Mouse (Mus musculus): ENCODE measurements at regions not wholly inside any gene's neighbourhood (a gene's known extent, or its start where the extent isn't known, plus 50 kb on each side); places are given as distances from the start of the nearest gene placed in this dataset.

DNA sequence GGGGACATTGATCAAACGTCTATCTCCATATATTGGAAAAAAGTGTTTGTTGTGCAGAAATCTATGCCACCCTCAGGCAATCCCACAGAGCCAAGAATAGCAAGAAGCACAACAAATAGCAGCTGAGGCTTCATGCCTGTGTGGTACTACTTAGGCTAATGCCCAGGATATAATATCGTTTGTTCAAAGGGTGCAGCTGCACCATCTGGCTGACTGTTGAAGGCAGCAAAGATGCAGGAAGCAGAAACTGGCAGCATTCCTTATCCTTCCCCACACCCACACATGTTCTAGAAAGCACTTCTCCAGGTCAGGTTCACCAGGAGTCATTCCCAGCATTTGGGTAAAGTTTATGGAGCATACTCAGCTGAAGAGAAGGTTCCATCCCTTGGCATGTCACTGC is 158.1 kb upstream of the Ccn2 start:
- DNase-seq (ENCODE audit: low read depth, low spot score), result peak; percentile 60

- DNase-seq (ENCODE audit: low read depth, low spot score), result no peak
These were observed 150.7 kb upstream of the Ccn2 start for GRCm38 (mm10) chr10:24444572-24444971.

- DNase-seq (ENCODE audit: low read depth, low spot score), result no peak
These were observed 150.2 kb upstream of the Ccn2 start for GRCm38 (mm10) chr10:24445036-24445435.

DNA sequence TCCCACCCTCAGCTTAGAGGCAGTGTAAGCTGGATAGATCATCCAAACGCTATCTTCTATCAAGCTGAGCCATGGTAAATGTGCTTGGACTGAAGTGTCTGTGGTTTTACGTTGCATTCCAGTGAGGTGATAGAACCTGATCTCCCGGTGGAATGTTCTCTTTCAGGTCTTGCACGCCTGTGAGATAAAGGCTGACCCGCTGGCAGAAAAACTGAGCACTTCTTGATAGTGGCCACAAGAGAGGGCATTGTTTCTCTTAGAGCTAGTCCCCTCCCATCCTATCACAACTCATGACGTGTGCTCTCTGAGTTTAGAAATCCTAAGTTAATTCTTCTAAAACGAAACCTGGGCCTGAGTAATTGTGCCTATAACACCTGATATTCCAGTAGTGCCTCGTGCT is 149.1 kb upstream of the Ccn2 start:
- DNase-seq (ENCODE audit: low read depth, low spot score), result no peak

- no peak for DNase-seq (ENCODE audit: low read depth, low spot score)
These were observed 148.1 kb upstream of the Ccn2 start for GRCm38 (mm10) chr10:24447135-24447534.

GRCm38 (mm10) chr10:24448001-24448561 is 147.2 kb upstream of the Ccn2 start:
- DNase-seq (ENCODE audit: low read depth, low spot score), result peak; percentile 36

DNA sequence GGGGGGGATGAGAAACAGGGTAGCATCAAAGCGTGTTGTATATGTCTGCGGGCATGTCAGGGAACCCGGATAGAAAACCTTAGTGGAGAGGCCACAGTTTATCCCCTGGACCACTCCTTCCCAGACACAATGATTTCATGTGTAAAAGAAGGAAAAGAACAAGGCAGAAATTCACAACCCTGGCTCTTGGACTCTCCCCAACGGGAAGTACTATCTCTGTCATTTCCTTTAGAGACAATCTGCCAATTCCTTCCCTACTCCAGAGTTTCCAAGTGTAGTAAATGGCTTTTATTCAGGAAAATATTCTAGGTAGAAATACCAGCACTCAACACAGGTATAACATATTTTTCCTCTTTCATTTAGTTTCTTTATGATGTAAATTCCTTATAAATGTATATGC is 141.7 kb upstream of the Ccn2 start:
- no peak for DNase-seq (ENCODE audit: low read depth, low spot score)

DNA sequence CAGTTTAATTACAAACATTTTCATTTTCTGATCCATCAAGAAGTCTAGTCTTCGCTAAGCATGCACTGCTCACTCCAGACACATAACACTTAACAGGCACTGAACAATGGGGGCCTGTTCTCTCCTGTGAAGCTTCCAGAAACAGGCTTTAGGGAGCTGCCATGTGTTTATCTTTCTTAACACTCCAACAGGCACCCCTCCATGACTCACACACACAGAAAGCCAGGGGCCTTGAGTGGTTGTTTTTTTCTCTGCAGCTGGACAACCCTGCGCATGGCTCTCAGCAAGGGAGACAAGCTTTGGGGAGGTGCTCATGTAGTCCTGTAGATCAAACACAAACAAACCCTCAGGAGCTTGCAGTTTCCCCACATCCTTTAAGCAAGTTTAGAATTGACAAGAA is 136.6 kb upstream of the Ccn2 start:
- no peak for DNase-seq (ENCODE audit: low read depth, low spot score)

GRCm38 (mm10) chr10:24463873-24464272 is 131.4 kb upstream of the Ccn2 start:
- no peak for DNase-seq (ENCODE audit: low read depth, low spot score)

- DNase-seq (ENCODE audit: low read depth, low spot score), result no peak
These were observed 130.9 kb upstream of the Ccn2 start for GRCm38 (mm10) chr10:24464377-24464776.

DNA sequence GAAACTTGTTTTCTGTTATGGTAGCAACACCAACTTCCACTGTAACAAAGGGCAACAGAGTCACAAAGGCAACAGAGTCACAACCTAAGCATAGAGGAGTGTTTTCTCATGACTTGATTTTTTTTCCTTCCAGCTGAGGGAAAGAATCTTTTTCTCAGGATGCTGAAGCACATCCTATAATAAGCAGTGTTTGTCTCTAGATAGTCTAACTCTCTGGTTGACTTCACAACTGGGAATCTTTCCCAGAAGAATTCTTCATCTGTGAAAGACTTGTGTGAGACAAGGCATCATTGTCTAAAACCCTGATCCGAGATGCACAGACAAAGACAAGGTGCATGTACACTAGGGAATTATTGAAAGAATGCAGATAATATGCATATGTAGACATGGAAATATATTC is 125.5 kb upstream of the Ccn2 start:
- DNase-seq (ENCODE audit: low read depth, low spot score), result peak; percentile 40

GRCm38 (mm10) chr10:24471521-24471920 is 123.7 kb upstream of the Ccn2 start:
- DNase-seq (ENCODE audit: low read depth, low spot score), result no peak

DNA sequence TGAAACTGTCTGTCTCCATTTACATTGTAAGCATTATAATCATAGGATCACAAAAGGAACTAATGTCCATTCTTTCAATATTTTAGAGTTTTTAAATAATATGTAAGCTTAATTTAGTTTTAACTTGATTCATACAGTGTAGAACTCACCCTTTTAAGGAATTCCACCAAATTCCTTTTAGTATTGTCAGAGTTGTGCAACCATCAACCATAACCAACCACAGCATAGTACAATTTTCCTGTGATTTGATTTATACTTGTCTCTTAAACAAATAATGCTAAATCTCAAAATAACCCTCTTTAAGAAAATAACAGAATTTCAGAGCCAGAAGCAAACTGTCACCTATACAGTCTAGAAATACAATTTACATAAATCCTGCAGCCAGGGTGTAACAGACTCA is 119.0 kb upstream of the Ccn2 start:
- DNase-seq (ENCODE audit: low read depth, low spot score), result no peak

- DNase-seq (ENCODE audit: low read depth, low spot score), result no peak
These were observed 116.7 kb upstream of the Ccn2 start for GRCm38 (mm10) chr10:24478535-24478934.

DNA sequence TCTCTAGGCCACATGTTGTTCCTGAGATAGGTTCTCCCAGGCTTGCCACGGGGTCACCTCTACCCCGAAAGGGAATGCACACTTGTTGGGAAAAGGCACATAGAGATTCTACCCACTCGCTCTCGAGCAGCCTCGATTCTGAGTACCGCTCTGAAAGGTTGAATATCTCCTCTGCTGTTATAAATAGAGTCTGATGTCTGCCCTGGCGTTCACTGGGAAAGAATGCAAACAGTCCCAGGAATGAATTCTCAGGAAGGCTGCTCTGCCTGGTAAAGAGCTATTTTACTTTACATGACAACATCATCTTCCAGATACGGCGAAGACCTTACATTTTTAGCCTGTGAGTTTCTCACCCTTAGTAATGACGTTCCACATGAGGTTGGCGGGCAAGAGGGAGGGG is 116.1 kb upstream of the Ccn2 start:
- DNase-seq (ENCODE audit: low read depth, low spot score), result peak; percentile 53

DNA sequence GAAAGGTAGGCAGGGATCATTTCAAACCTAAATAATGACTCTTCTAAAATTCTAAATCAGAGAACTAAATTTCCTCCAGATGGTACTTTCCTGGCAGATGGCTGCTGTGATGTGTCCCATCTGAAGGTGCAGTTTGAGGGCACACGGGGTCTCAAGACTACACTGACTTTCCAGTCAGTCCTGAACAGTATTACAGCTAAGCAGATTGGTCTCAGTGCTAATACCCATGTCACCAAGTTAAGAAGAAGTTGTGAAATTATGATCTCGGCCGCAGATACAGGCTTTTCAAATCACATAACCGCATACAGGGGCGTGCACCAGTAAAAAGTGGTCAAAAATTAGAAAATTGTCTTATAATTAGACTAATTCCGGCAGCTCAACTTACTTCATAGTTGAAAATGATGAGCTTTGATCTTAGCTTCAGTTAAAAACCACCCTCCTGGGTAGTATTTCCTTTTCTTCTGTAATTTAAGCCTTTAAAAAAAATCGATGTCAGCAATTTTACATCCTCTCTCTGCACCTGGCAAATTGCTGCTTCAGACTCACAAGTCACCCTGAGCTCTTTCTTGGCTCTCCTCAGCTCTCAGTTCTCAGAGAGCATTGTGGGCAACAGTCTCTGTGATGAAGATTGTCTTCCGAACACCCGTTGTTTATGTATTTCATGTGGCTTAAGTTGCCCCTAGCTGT is 113.2 kb upstream of the Ccn2 start:
- DNase-seq (ENCODE audit: low read depth, low spot score), result no peak

GRCm38 (mm10) chr10:24483053-24483452 is 112.2 kb upstream of the Ccn2 start:
- DNase-seq (ENCODE audit: low read depth, low spot score), result no peak

DNA sequence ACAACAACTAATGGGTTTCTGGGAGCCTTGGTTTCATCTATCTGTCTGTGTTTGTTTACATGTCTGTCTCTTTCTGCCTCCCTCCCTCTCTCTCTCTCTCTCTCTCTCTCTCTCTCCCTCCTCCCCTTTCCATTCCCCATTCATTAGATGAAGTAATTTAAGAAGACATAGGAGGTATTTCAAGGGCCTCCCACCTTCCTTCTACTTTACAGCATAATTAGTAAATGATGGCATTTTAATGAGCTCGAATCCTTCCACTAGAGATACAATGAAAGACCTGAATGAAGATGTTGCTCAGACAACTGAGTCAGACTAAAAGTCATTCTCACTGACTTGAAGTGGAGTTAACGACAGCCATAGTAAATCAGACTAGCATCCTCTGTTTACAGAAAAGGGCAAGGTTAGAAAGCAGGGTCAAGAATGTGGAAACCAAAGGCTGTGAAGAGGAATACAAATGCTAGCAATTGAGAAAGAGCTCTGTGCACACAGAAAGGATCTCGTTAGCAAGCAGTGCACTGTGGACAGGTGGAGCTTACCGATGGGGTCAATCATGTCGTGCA is 111.1 kb upstream of the Ccn2 start:
- no peak for DNase-seq (ENCODE audit: low read depth, low spot score)

GRCm38 (mm10) chr10:24485461-24485860 is 109.8 kb upstream of the Ccn2 start:
- no peak for DNase-seq (ENCODE audit: low read depth, low spot score)

- no peak for DNase-seq (ENCODE audit: low read depth, low spot score)
These were observed 109.0 kb upstream of the Ccn2 start for GRCm38 (mm10) chr10:24486224-24486623.

DNA sequence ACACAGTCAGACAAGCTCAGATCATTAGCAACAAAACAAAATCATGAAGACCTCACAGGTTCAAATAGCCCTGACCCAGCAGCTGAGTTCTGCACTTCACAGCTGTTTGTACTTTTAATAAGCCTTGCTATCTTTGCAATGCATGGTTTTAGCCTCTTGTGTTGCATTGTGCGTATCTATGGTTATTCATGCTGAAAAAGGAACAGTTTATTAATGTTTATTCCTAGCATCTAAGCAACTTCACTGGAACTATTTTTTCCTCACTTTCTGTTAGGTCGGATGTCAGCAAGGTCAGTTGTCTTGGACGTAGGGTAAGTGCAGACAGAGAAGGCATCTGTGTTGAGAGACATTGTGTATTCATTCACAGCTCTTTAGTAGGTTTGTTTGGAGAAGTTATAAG is 107.3 kb upstream of the Ccn2 start:
- no peak for DNase-seq (ENCODE audit: low read depth, low spot score)

DNA sequence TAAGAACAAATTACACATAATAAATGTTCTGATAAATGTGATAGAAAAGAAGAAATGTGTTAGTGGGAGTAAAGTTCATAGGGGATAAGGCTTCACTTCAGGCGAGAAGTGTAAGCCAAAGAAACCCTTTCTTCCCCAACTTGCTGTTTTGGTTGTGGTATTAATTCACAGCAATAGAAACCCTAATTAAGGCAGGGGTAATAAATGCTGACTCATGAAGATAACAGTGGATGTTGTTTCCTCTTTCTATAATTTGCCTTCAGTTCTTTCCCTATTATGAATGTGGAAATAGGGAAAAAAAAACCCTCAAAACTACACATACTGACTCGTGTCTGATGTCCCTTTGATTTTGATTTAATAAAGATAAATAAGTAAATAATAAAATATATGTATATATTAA is 104.8 kb upstream of the Ccn2 start:
- no peak for DNase-seq (ENCODE audit: low read depth, low spot score)

- no peak for DNase-seq (ENCODE audit: low read depth, low spot score)
These were observed 103.4 kb upstream of the Ccn2 start for GRCm38 (mm10) chr10:24491848-24492247.

GRCm38 (mm10) chr10:24493392-24493791 is 101.8 kb upstream of the Ccn2 start:
- no peak for DNase-seq (ENCODE audit: low read depth, low spot score)
